Mouse (Mus musculus): ENCODE measurements around the gene Pax5. TPM values are rescaled to one million over a fixed set of nuclear protein-coding genes. Genes with fewer than 3 reads are reported as not detected.

The Pax5 gene
- polyA plus RNA-seq, 1 experiment from 2014 or later: not detected

DNA sequence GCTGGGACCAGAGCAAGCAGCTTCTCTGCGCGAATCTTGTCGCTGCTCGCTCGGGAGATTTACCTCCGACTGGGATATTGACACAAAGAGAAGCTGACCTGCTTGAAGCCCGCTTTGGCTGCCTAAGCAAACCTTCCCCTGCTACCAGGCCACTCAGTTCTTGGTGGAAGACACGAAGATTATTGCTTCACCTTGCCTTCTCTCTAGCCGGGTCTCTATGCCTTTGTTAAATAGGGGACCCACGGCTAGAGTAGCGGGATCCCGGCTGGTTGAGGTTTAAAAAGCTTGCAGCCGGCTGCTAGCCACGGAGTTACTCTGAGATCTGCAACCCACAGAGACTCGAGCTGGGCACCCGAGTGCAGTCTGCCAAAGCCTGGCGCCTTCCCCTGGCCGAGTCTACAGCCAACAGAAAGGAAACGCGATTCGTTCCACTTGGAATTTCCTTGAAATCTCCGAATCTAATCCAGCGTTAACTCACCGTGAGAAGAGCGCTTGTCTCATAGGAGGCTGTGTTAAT is 8.2 kb downstream of the Pax5 start:
- Histone ChIP-seq H3K4me2 (replicated peaks; ENCODE audit: low read depth, low read length) (no peak overlapping the region), H3K9ac (replicated peaks; ENCODE audit: low read depth, low read length) (no peak overlapping the region), H3K36me3 (ENCODE audit: control insufficient read depth, insufficient read depth, low read length) (no peaks in the 10 kb centered on the region), H3K27me3 (ENCODE audit: control insufficient read depth, insufficient read depth, low read length) (peaks cover 68% of the 10 kb centered on the region), H3K4me3 (ENCODE audit: low read depth, low read length) (no peak overlapping the region), H3K9me3 (ENCODE audit: control insufficient read depth, low read depth, low read length) (no peaks in the 10 kb centered on the region), H3K27ac (ENCODE audit: low read length) (no peak overlapping the region), H3K4me1 (ENCODE audit: control insufficient read depth, insufficient read depth, low read length) (peaks cover 3% of the 10 kb centered on the region)
- ATAC-seq (ENCODE audit: insufficient number of reproducible peaks, insufficient read depth, low FRiP score, low read depth): no peak
- WGBS: 2% methylated on average over 25 of the region's 25 CpGs

GRCm38 (mm10) chr4:44701513-44701912 is 8.8 kb downstream of the Pax5 start:
- no peaks in the 10 kb centered on the region for H3K36me3 ChIP-seq (ENCODE audit: control insufficient read depth, insufficient read depth, low read length)
- H3K4me3 ChIP-seq (ENCODE audit: low read depth, low read length): no peak overlapping the region
- no peak overlapping the region for H3K4me2 ChIP-seq (replicated peaks; ENCODE audit: low read depth, low read length)
- H3K9ac ChIP-seq (replicated peaks; ENCODE audit: low read depth, low read length): no peak overlapping the region
- ATAC-seq (ENCODE audit: insufficient number of reproducible peaks, insufficient read depth, low FRiP score, low read depth): no peak
- no peaks in the 10 kb centered on the region for H3K9me3 ChIP-seq (ENCODE audit: control insufficient read depth, low read depth, low read length)
- 2% methylated on average over 9 of the region's 9 CpGs for WGBS
- peaks cover 64% of the 10 kb centered on the region for H3K27me3 ChIP-seq (ENCODE audit: control insufficient read depth, insufficient read depth, low read length)
- H3K4me1 ChIP-seq (ENCODE audit: control insufficient read depth, insufficient read depth, low read length): peaks cover 3% of the 10 kb centered on the region
- H3K27ac ChIP-seq (ENCODE audit: low read length): no peak overlapping the region

DNA sequence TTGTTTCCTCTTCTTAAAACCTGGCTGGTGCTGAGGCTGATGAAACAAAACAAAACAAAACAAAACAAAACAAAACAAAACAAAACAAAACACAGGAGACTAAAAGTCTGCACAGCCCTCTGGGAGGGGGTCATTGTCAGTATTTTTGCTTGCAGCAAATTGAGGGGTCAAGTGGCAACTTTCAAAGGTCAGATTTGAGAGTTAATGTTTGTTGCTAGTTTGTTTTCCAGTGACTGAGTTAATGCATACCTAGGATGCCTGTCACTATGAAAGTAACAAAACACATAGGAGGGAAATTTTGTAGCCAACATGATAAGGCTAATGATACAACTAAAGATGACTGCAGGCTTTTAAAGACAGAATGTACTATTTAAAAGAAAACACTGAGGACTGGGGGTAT is 13.6 kb downstream of the Pax5 start:
- Histone ChIP-seq H3K4me2 (replicated peaks; ENCODE audit: low read depth, low read length) (no peak overlapping the region), H3K9ac (replicated peaks; ENCODE audit: low read depth, low read length) (no peak overlapping the region), H3K4me1 (ENCODE audit: control insufficient read depth, insufficient read depth, low read length) (no peaks in the 10 kb centered on the region), H3K4me3 (ENCODE audit: low read depth, low read length) (no peak overlapping the region), H3K36me3 (ENCODE audit: control insufficient read depth, insufficient read depth, low read length) (no peaks in the 10 kb centered on the region), H3K27ac (ENCODE audit: low read length) (no peak overlapping the region), H3K9me3 (ENCODE audit: control insufficient read depth, low read depth, low read length) (no peaks in the 10 kb centered on the region), H3K27me3 (ENCODE audit: control insufficient read depth, insufficient read depth, low read length) (peaks cover 27% of the 10 kb centered on the region)
- no peak for ATAC-seq (ENCODE audit: insufficient number of reproducible peaks, insufficient read depth, low FRiP score, low read depth)

GRCm38 (mm10) chr4:44694369-44694768 is 15.9 kb downstream of the Pax5 start:
- Histone ChIP-seq H3K36me3 (ENCODE audit: control insufficient read depth, insufficient read depth, low read length) (no peaks in the 10 kb centered on the region), H3K9me3 (ENCODE audit: control insufficient read depth, low read depth, low read length) (no peaks in the 10 kb centered on the region), H3K4me2 (replicated peaks; ENCODE audit: low read depth, low read length) (no peak overlapping the region), H3K27ac (ENCODE audit: low read length) (no peak overlapping the region), H3K27me3 (ENCODE audit: control insufficient read depth, insufficient read depth, low read length) (peaks cover 12% of the 10 kb centered on the region; the same call in 1 of the 2 replicates), H3K9ac (replicated peaks; ENCODE audit: low read depth, low read length) (no peak overlapping the region), H3K4me1 (ENCODE audit: control insufficient read depth, insufficient read depth, low read length) (no peaks in the 10 kb centered on the region), H3K4me3 (ENCODE audit: low read depth, low read length) (no peak overlapping the region)
- ATAC-seq (ENCODE audit: insufficient number of reproducible peaks, insufficient read depth, low FRiP score, low read depth): no peak
- WGBS: 64% methylated on average over 15 of the region's 15 CpGs

- no peak overlapping the region for H3K4me3 ChIP-seq (ENCODE audit: low read depth, low read length)
- no peak overlapping the region for H3K9ac ChIP-seq (replicated peaks; ENCODE audit: low read depth, low read length)
- H3K36me3 ChIP-seq (ENCODE audit: control insufficient read depth, insufficient read depth, low read length): no peaks in the 10 kb centered on the region
- no peak for ATAC-seq (ENCODE audit: insufficient number of reproducible peaks, insufficient read depth, low FRiP score, low read depth)
- no peaks in the 10 kb centered on the region for H3K4me1 ChIP-seq (ENCODE audit: control insufficient read depth, insufficient read depth, low read length)
- H3K9me3 ChIP-seq (ENCODE audit: control insufficient read depth, low read depth, low read length): no peaks in the 10 kb centered on the region
- H3K27me3 ChIP-seq (ENCODE audit: control insufficient read depth, insufficient read depth, low read length): no peaks in the 10 kb centered on the region
- no peak overlapping the region for H3K27ac ChIP-seq (ENCODE audit: low read length)
- H3K4me2 ChIP-seq (replicated peaks; ENCODE audit: low read depth, low read length): no peak overlapping the region
- 68% methylated on average over 6 of the region's 6 CpGs for WGBS
These were observed 24.7 kb downstream of the Pax5 start for GRCm38 (mm10) chr4:44685582-44685981.

- Histone ChIP-seq H3K9ac (replicated peaks; ENCODE audit: low read depth, low read length) (no peak overlapping the region), H3K9me3 (ENCODE audit: control insufficient read depth, low read depth, low read length) (no peaks in the 10 kb centered on the region), H3K27ac (ENCODE audit: low read length) (no peak overlapping the region), H3K4me2 (replicated peaks; ENCODE audit: low read depth, low read length) (no peak overlapping the region), H3K4me3 (ENCODE audit: low read depth, low read length) (no peak overlapping the region), H3K36me3 (ENCODE audit: control insufficient read depth, insufficient read depth, low read length) (no peaks in the 10 kb centered on the region), H3K4me1 (ENCODE audit: control insufficient read depth, insufficient read depth, low read length) (no peaks in the 10 kb centered on the region), H3K27me3 (ENCODE audit: control insufficient read depth, insufficient read depth, low read length) (no peaks in the 10 kb centered on the region)
- 56% methylated on average over 6 of the region's 6 CpGs for WGBS
- ATAC-seq (ENCODE audit: insufficient number of reproducible peaks, insufficient read depth, low FRiP score, low read depth): no peak
These were observed 29.9 kb downstream of the Pax5 start for GRCm38 (mm10) chr4:44680242-44680897.

DNA sequence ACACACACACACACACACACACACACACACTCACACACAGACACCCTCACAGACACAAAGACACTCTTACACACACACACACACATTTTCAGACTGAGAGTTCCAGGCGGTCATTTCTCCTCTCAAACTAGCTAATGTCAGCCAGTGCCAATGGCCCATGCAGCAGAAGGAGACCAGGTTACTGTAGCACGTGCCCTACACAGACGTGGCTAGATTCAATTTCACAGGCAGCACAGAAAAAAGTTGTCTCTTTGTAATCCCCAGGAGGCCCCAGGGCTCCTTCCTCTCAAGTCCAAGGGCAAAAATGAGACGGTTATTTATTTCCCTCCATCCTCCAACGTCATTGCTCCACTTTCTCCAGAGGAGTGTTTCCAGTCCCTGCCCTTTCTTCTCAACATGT is 31.6 kb downstream of the Pax5 start:
- Histone ChIP-seq H3K27ac (ENCODE audit: low read length) (no peak overlapping the region), H3K4me1 (ENCODE audit: control insufficient read depth, insufficient read depth, low read length) (no peaks in the 10 kb centered on the region), H3K9me3 (ENCODE audit: control insufficient read depth, low read depth, low read length) (no peaks in the 10 kb centered on the region), H3K4me2 (replicated peaks; ENCODE audit: low read depth, low read length) (no peak overlapping the region), H3K36me3 (ENCODE audit: control insufficient read depth, insufficient read depth, low read length) (no peaks in the 10 kb centered on the region), H3K9ac (replicated peaks; ENCODE audit: low read depth, low read length) (no peak overlapping the region), H3K4me3 (ENCODE audit: low read depth, low read length) (no peak overlapping the region), H3K27me3 (ENCODE audit: control insufficient read depth, insufficient read depth, low read length) (no peaks in the 10 kb centered on the region)
- 42% methylated on average over 5 of the region's 5 CpGs for WGBS
- no peak for ATAC-seq (ENCODE audit: insufficient number of reproducible peaks, insufficient read depth, low FRiP score, low read depth)

GRCm38 (mm10) chr4:44678026-44678425 is 32.3 kb downstream of the Pax5 start:
- Histone ChIP-seq H3K27me3 (ENCODE audit: control insufficient read depth, insufficient read depth, low read length) (no peaks in the 10 kb centered on the region), H3K9ac (replicated peaks; ENCODE audit: low read depth, low read length) (no peak overlapping the region), H3K4me1 (ENCODE audit: control insufficient read depth, insufficient read depth, low read length) (no peaks in the 10 kb centered on the region), H3K9me3 (ENCODE audit: control insufficient read depth, low read depth, low read length) (no peaks in the 10 kb centered on the region), H3K36me3 (ENCODE audit: control insufficient read depth, insufficient read depth, low read length) (no peaks in the 10 kb centered on the region), H3K4me3 (ENCODE audit: low read depth, low read length) (no peak overlapping the region), H3K27ac (ENCODE audit: low read length) (no peak overlapping the region), H3K4me2 (replicated peaks; ENCODE audit: low read depth, low read length) (no peak overlapping the region)
- 66% methylated on average over 3 of the region's 3 CpGs for WGBS
- no peak for ATAC-seq (ENCODE audit: insufficient number of reproducible peaks, insufficient read depth, low FRiP score, low read depth)

DNA sequence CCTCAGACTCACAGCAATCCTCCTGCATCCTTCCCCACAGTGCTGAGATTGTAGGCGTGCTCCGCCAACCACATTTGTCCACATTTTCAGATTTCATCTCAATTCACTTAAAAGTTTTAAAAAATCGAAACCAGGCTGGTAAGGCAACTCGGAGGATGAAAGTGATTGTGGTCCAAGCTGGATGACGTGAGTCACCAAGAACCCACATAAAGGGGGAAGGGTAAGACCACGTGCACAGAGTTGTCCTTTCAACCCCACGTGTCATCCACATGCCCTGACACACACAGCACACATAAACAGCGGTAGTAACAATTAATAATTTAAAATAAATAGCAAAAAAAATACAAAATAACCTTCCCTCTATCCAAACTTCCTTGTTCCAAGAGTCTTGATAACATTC is 35.3 kb downstream of the Pax5 start:
- Histone ChIP-seq H3K4me1 (ENCODE audit: control insufficient read depth, insufficient read depth, low read length) (no peaks in the 10 kb centered on the region), H3K27ac (ENCODE audit: low read length) (no peak overlapping the region), H3K4me2 (replicated peaks; ENCODE audit: low read depth, low read length) (no peak overlapping the region), H3K9me3 (ENCODE audit: control insufficient read depth, low read depth, low read length) (no peaks in the 10 kb centered on the region), H3K9ac (replicated peaks; ENCODE audit: low read depth, low read length) (no peak overlapping the region), H3K36me3 (ENCODE audit: control insufficient read depth, insufficient read depth, low read length) (no peaks in the 10 kb centered on the region), H3K27me3 (ENCODE audit: control insufficient read depth, insufficient read depth, low read length) (no peaks in the 10 kb centered on the region), H3K4me3 (ENCODE audit: low read depth, low read length) (no peak overlapping the region)
- no peak for ATAC-seq (ENCODE audit: insufficient number of reproducible peaks, insufficient read depth, low FRiP score, low read depth)
- 89% methylated on average over 8 of the region's 8 CpGs for WGBS

All from stomach, embryonic 14.5 days (tissue).